Mouse (Mus musculus) brain, adult 2 months (tissue): Measurements from ENCODE around the gene Slc25a12.

ENCODE experiments used
- DNase-seq: peaks from one replicate; pipeline ENCODE4 v3.0.0; 2011; ENCODE audit warnings: low read depth, low spot score

Slc25a12 gene

GRCm38 (mm10) chr2:71250841-71251240 is 116.7 kb downstream of the Slc25a12 start:
- peak; percentile 74 for DNase-seq

DNA sequence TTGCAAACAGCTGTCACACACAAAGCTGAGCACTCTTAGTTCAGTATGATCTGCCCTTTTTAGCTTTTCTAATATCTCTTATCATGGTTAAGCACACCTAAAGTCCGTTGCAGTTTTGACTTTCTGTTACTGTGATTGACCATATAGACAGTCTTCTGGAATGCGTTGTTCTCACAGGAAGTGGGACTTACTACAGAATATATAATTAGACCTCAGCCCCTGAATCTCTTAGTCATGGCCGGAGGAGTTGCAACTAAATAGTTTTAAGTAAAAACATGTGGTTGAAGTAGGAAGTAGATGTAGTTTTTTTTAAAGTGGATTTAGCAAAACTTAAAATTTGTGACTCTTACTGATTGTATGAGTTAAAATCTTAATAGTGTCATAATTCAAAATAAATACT is 119.5 kb downstream of the Slc25a12 start:
- no peak for DNase-seq

- DNase-seq = peak; percentile 42
Observed at GRCm38 (mm10) chr2:71246096-71246495, 121.5 kb downstream of the Slc25a12 start.

DNA sequence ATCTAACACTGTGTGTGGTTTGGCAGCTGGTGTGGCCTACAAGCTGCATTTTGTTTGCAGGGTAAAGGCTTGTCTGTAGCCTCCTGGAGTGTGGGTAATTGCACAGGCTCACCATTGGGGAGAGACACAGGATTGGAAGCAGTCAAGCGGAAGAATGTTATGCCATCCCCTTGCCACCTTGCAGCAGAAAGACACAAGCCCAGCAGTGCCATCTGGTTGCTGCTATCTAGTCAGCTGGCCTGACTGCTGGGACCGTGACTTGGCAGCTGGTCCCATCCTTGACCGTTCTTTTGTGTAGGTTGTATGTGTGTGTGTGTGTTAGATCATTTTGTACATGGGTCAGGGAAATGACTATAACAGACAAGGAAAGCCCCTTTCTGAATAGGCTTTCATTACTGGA is 122.1 kb downstream of the Slc25a12 start:
- DNase-seq = peak; percentile 98

DNA sequence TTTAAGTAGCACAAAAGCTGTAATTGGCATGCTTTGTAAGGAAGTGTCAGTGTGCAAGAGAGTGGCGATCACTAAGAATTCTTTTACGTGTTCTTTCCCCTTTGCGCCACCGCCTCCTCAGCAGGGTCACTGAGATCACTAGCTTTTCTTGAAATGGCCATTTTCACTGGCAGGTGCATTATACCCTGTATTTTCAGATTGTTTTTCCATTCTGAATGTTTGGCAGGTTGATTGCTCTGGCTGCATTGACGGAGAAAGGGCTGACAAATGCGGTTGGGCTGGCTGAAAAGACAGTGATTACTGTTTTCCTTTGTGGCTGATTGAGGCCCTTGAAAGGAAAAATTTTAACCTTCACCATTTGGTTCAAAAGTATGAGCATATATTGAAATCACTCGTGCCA is 122.7 kb downstream of the Slc25a12 start:
- no peak for DNase-seq

DNA sequence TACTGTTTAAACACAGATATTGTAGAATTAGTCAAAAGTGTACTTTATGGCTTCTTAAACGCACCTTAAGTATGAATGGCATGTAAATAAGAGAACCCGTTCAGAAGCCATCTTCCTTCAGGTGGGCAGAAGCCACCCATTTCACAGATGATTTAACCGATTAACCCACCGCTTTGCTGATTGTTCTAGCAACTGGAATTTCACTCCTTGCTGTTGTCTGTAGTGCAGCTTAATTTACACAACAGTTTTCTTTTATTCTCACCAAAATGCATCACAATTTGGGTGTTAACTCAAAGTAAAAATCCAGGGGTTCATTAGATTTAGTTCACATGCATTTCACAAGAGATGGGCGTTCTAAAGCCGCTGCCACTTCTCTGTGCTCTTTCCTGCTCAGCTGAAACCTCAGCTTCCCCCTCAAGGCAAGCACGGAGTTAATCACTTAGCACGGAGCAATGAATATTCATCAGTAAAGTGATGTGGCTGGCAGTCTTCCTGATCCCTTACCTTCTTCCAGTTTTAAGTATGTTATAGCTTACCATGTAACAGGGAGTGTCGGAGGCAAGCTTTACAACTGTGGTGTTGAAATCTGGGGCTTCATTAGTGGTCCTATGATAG is 124.4 kb downstream of the Slc25a12 start:
- DNase-seq = peak; percentile 23

DNA sequence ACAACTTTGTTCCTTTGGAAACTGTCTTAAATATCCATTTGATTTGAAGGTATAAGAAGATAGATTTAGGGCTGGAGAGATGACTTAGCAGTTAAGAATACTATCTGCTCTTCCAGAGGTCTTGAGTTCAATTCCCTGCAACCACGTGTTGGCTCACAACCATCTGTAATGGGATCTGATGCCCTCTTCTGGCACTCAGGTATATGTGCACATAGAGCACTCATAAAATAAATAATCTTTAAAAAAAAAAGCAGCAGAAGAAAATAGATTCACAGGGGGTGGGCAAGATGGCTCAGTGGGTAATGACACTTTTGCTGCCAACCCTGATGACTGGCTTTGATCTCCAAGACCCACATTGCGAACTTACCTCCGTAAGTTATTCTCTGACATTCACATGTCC is 125.4 kb downstream of the Slc25a12 start:
- no peak for DNase-seq

DNA sequence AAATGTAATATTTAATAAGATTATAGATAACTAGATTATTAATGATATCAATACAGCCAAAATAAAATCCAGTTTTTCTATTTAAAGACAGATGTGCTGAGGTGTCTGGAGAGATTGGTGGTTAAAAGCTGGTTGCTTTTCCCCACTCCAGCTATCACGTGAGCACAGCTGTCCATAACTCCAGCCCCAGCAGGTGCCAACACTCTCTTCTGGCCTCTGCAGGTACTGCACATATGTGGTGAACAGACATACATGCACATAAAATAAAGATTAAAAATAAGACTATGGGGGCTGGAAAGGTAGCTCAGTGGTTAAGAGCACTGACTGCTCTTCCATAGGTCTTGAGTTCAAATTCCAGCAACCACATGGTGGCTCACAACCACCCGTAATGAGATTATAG is 126.0 kb downstream of the Slc25a12 start:
- no peak for DNase-seq

DNA sequence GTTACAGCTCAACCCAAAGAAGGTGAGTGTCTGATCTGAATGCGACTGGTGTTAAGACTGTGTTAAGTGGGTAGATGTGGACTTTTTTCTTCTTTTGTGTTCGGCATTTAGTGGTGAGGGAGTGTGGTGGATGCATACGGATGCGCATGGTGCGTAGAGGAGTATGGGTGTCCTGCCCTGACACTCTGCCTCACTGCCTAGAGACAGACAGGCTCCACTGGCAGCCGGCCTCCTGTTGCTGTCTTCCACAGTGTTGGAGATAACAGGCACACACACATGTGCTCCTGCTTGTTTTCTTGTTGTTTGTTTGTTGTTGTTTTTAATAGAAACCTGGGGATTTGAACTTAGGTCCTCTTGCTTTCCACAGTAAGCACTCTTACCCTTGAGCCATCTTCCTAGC is 131.5 kb downstream of the Slc25a12 start:
- DNase-seq = no peak

- no peak for DNase-seq
Observed at GRCm38 (mm10) chr2:71235420-71235819, 132.1 kb downstream of the Slc25a12 start.

GRCm38 (mm10) chr2:71232976-71233375 is 134.6 kb downstream of the Slc25a12 start:
- no peak for DNase-seq

DNA sequence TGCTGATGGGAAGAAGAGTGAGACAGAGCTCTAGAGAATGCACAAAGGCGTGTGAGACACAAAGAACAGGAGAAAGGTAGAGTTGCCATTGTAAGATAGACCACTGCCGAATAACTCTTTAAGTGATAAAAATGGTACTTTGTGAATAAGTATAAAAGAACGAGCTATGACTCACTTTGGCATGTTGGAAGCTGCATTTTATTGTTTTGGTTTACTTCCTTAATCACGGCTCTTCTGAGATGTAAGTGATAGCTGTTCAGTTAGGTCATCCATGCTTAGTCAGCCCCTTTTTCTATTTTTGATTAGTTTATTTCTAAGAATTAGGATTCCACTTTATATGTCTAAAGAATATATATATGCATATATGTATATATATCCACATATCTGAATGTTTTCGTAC is 135.6 kb downstream of the Slc25a12 start:
- DNase-seq = no peak

DNA sequence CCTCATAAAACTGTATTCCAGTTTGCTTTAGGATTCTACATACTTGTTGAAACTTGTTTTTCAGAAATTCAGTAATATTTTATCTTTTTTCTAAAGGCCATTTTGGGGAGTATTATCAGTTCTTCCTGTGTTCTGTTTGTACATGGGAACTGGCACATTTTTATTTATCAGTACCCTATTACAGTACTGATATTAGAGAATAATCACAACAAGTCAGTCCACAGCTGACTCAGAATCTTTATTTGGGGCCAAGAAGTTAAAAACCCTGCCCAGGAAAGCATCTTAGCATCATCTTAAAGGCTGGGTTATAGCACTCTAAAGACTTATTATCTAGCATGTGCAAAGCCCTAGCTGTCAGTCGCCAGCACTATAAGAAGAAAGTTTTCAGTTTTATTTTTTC is 137.9 kb downstream of the Slc25a12 start:
- DNase-seq = no peak

DNA sequence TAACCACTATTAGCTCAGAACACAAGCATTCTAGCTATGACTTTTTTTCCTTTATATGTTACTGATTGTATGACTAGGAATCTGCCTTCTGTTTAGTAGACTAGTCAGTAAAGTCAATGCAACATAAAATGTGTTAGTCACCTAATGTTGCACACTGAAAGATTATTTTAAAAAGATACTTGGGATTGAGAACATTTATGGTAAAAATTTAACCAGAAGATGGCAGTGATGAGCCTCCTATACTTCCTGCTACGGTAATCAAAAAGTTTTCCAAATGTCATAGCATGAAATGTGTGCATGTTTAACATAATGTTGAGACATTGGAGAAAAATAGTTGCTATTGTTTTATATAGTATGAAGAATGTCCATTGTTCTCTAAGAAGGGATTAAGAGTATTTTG is 140.2 kb downstream of the Slc25a12 start:
- DNase-seq = peak; percentile 29
